8 mouse cellular contexts compared by ENCODE assay signal in the genomic region with DNA sequence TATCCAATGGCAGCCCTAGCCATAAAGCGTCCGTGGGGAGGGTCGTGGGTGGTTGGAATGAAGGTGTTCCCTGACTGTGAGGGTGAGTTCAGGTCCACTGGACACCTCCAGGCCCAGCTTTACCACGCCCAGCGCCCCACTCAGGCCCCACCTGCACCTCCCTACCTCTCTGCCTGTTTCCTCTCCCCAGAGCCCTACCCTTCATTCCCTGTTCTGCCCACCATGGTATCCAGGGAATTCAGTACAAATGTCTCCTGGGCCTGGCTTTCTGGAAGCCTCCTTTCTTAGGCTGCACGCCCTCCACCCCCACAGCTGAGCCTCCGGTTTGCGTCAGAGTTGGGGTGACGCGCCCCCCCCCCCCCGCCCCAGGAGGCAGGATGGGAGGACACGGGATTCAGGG. TPM values are rescaled to one million over a fixed set of nuclear protein-coding genes. Genes with fewer than 3 reads are reported as not detected.
DNase-seq lines count a peak whose midpoint lies in the region; ATAC-seq and TF ChIP-seq lines count a peak whose summit lies in the region.

No protein-coding gene starts in this region.

- WGBS in liver, embryonic 11.5 days, result 19% methylated on average over 10 of the region's 12 CpGs
- 7% methylated on average over 11 of the region's 12 CpGs for WGBS in limb, embryonic 10.5 days
- 12% methylated on average over 10 of the region's 12 CpGs for WGBS in neural tube, embryonic 15.5 days

- no peak for TF ChIP-seq CTCF in embryonic fibroblast, embryonic 13.5 days (IDR thresholded peaks at IDR 0.05; ENCODE audit: borderline replicate concordance, insufficient read depth, low read length)

- peaks cover 37% of the 10 kb centered on the region for H3K27me3 ChIP-seq in liver, embryonic 11.5 days (replicated peaks; ENCODE audit: control insufficient read depth, insufficient read depth, low read length)
- peaks cover 85% of the 10 kb centered on the region for H3K27me3 ChIP-seq in limb, embryonic 10.5 days (ENCODE audit: low read depth, poor library complexity, severe bottlenecking)
- peaks cover 1% of the 10 kb centered on the region; the same call in 1 of the 2 replicates for H3K27me3 ChIP-seq in neural tube, embryonic 15.5 days (replicated peaks)

- DNase-seq in liver, embryonic 11.5 days (ENCODE audit: low spot score), result no peak
- no peak for DNase-seq in liver
- DNase-seq in limb, embryonic 10.5 days (ENCODE audit: low spot score), result no peak
- no peak for DNase-seq in left cerebral cortex, postnatal 10 days (ENCODE audit: extremely low spot score in 1 of 2, low spot score in 2 of 2)

- peak overlapping the region; percentile 63 for H3K4me3 ChIP-seq in liver, embryonic 11.5 days (ENCODE audit: low read depth, low read length)
- peak overlapping the region; percentile 18; the same call in 1 of the 2 replicates for H3K4me3 ChIP-seq in embryonic fibroblast, embryonic 13.5 days (ENCODE audit: insufficient read depth, low read length)
- peak overlapping the region; percentile 56 for H3K4me3 ChIP-seq in limb, embryonic 10.5 days
- H3K4me3 ChIP-seq in neural tube, embryonic 15.5 days (replicated peaks), result peak overlapping the region; percentile 81

- peaks cover 34% of the 10 kb centered on the region for H3K4me1 ChIP-seq in liver, embryonic 11.5 days (replicated peaks; ENCODE audit: control insufficient read depth, insufficient read depth, low read length)
- peaks cover 9% of the 10 kb centered on the region; the same call in 1 of the 2 replicates for H3K4me1 ChIP-seq in embryonic fibroblast, embryonic 13.5 days (ENCODE audit: control insufficient read depth, insufficient read depth, low read length)
- H3K4me1 ChIP-seq in limb, embryonic 10.5 days, result peaks cover 62% of the 10 kb centered on the region
- peaks cover 55% of the 10 kb centered on the region for H3K4me1 ChIP-seq in neural tube, embryonic 15.5 days

- H3K4me2 ChIP-seq in liver, embryonic 11.5 days, result peak overlapping the region; percentile 99
- H3K4me2 ChIP-seq in neural tube, embryonic 15.5 days, result peak overlapping the region; percentile 67

- H3K27ac ChIP-seq in liver, embryonic 11.5 days (ENCODE audit: low read depth, low read length), result no peak overlapping the region
- H3K27ac ChIP-seq in embryonic fibroblast, embryonic 13.5 days (ENCODE audit: insufficient read depth, low read length), result no peak overlapping the region
- H3K27ac ChIP-seq in limb, embryonic 10.5 days, result peak overlapping the region; percentile 73
- H3K27ac ChIP-seq in neural tube, embryonic 15.5 days (replicated peaks), result peak overlapping the region; percentile 92

- no peaks in the 10 kb centered on the region for H3K9me3 ChIP-seq in liver, embryonic 11.5 days (ENCODE audit: control insufficient read depth, low read length)
- H3K9me3 ChIP-seq in limb, embryonic 10.5 days (replicated peaks), result no peaks in the 10 kb centered on the region
- H3K9me3 ChIP-seq in neural tube, embryonic 15.5 days (replicated peaks), result no peaks in the 10 kb centered on the region

- intact Hi-C loops in left cerebral cortex, postnatal 10 days (cut with DNase I), result no loop called here

- H3K9ac ChIP-seq in liver, embryonic 11.5 days (ENCODE audit: low read depth, low read length), result no peak overlapping the region
- peak overlapping the region; percentile 71 for H3K9ac ChIP-seq in neural tube, embryonic 15.5 days (replicated peaks)

- TF ChIP-seq POLR2A in embryonic fibroblast, embryonic 13.5 days (IDR thresholded peaks at IDR 0.05; ENCODE audit: low read depth, low read length), result no peak

- no peak for ATAC-seq in liver, embryonic 11.5 days (replicated peaks; ENCODE audit: low FRiP score)
- peak; percentile 13 for ATAC-seq in neural tube, embryonic 15.5 days (ENCODE audit: low FRiP score)
- ATAC-seq in megakaryocyte-erythroid progenitor cell, adult 5-6 weeks (replicated peaks; ENCODE audit: low FRiP score, low TSS enrichment, poor library complexity, severe bottlenecking), result no peak
- no peak for ATAC-seq in activated CD4-positive, CD25-positive, alpha-beta regulatory T cell, adult 4 months

- H3K36me3 ChIP-seq in liver, embryonic 11.5 days (ENCODE audit: control insufficient read depth, insufficient read depth, low read length), result no peaks in the 10 kb centered on the region
- H3K36me3 ChIP-seq in limb, embryonic 10.5 days, result no peaks in the 10 kb centered on the region
- no peaks in the 10 kb centered on the region for H3K36me3 ChIP-seq in neural tube, embryonic 15.5 days

RNA-seq across cellular contexts. Expression of gene Unc13a, which starts 1.4 kb away (rescaled TPM):
- polyA plus RNA-seq in liver, embryonic 11.5 days (2014; fragmentation: Nextera tagmentation; extraction: Ambion mirVana), result 0.41 and 0.45 TPM in 2 replicates
- 1.9 and 2.6 TPM in 2 replicates for polyA plus RNA-seq in embryonic fibroblast, embryonic 13.5 days (2011; ENCODE audit: insufficient read length, low read depth, missing spikeins)
- polyA plus RNA-seq in limb, embryonic 10.5 days (2016; fragmentation: Nextera tagmentation; extraction: Ambion mirVana), result 0.40 and 0.51 TPM in 2 replicates
- polyA plus RNA-seq in neural tube, embryonic 15.5 days (2015; fragmentation: Nextera tagmentation; extraction: Ambion mirVana), result 18.1 and 22.2 TPM in 2 replicates
- total RNA-seq in left cerebral cortex, postnatal 10 days (2021), result 100 to 1,000 TPM; 279 to 290 TPM
- total RNA-seq in megakaryocyte-erythroid progenitor cell, adult 5-6 weeks (2014; fragmentation: Nextera tagmentation), result 0.26 and 0.64 TPM in 2 replicates
- 0.27 TPM in 1 of 2 replicates, not detected in the other for total RNA-seq in megakaryocyte-erythroid progenitor cell, adult 5-6 weeks (2017)
- polyA plus RNA-seq in activated CD4-positive, CD25-positive, alpha-beta regulatory T cell, adult 4 months (2017; shearing (Covaris generic)), result under 1 TPM; 0.37 to 0.93 TPM

RNA-seq across cellular contexts. Expression of gene Jak3, which starts 5.9 kb away (rescaled TPM):
- 10.1 and 11.0 TPM in 2 replicates for polyA plus RNA-seq in liver, embryonic 11.5 days (2014; fragmentation: Nextera tagmentation; extraction: Ambion mirVana)
- polyA plus RNA-seq in embryonic fibroblast, embryonic 13.5 days (2011; ENCODE audit: insufficient read length, low read depth, missing spikeins), result 5.0 and 6.1 TPM in 2 replicates
- 3.7 and 4.6 TPM in 2 replicates for polyA plus RNA-seq in limb, embryonic 10.5 days (2016; fragmentation: Nextera tagmentation; extraction: Ambion mirVana)
- polyA plus RNA-seq in neural tube, embryonic 15.5 days (2015; fragmentation: Nextera tagmentation; extraction: Ambion mirVana), result 7.4 and 11.5 TPM in 2 replicates
- total RNA-seq in left cerebral cortex, postnatal 10 days (2021), result 1 to 10 TPM; 6.1 to 6.6 TPM
- total RNA-seq in megakaryocyte-erythroid progenitor cell, adult 5-6 weeks (2014; fragmentation: Nextera tagmentation), result 5.2 and 10.4 TPM in 2 replicates
- total RNA-seq in megakaryocyte-erythroid progenitor cell, adult 5-6 weeks (2017), result 1.8 and 4.5 TPM in 2 replicates
- polyA plus RNA-seq in activated CD4-positive, CD25-positive, alpha-beta regulatory T cell, adult 4 months (2017; shearing (Covaris generic)), result 10 to 100 TPM; 18.6 to 41.7 TPM

RNA-seq across cellular contexts. Expression of gene Insl3, which starts 18.8 kb away (rescaled TPM):
- 1.3 and 2.0 TPM in 2 replicates for polyA plus RNA-seq in liver, embryonic 11.5 days (2014; fragmentation: Nextera tagmentation; extraction: Ambion mirVana)
- polyA plus RNA-seq in embryonic fibroblast, embryonic 13.5 days (2011; ENCODE audit: insufficient read length, low read depth, missing spikeins), result 1.4 TPM in 1 of 2 replicates, not detected in the other
- 0.53 and 0.76 TPM in 2 replicates for polyA plus RNA-seq in limb, embryonic 10.5 days (2016; fragmentation: Nextera tagmentation; extraction: Ambion mirVana)
- 1.4 and 2.8 TPM in 2 replicates for polyA plus RNA-seq in neural tube, embryonic 15.5 days (2015; fragmentation: Nextera tagmentation; extraction: Ambion mirVana)
- total RNA-seq in left cerebral cortex, postnatal 10 days (2021), result 1 to 10 TPM; 1.2 to 2.0 TPM
- total RNA-seq in megakaryocyte-erythroid progenitor cell, adult 5-6 weeks (2014; fragmentation: Nextera tagmentation), result 6.4 and 17.6 TPM in 2 replicates
- 0.88 and 4.8 TPM in 2 replicates for total RNA-seq in megakaryocyte-erythroid progenitor cell, adult 5-6 weeks (2017)
- 10 to 100 TPM; 16.4 to 23.9 TPM for polyA plus RNA-seq in activated CD4-positive, CD25-positive, alpha-beta regulatory T cell, adult 4 months (2017; shearing (Covaris generic))

RNA-seq across cellular contexts. Expression of gene B3gnt3, which starts 31.4 kb away (rescaled TPM):
- 2.1 and 2.9 TPM in 2 replicates for polyA plus RNA-seq in liver, embryonic 11.5 days (2014; fragmentation: Nextera tagmentation; extraction: Ambion mirVana)
- polyA plus RNA-seq in embryonic fibroblast, embryonic 13.5 days (2011; ENCODE audit: insufficient read length, low read depth, missing spikeins), result 0.67 and 1.1 TPM in 2 replicates
- polyA plus RNA-seq in limb, embryonic 10.5 days (2016; fragmentation: Nextera tagmentation; extraction: Ambion mirVana), result 0.67 and 1.2 TPM in 2 replicates
- polyA plus RNA-seq in neural tube, embryonic 15.5 days (2015; fragmentation: Nextera tagmentation; extraction: Ambion mirVana), result 0.56 and 1.3 TPM in 2 replicates
- under 1 TPM; 0.26 to 0.41 TPM for total RNA-seq in left cerebral cortex, postnatal 10 days (2021)
- 0.42 and 0.79 TPM in 2 replicates for total RNA-seq in megakaryocyte-erythroid progenitor cell, adult 5-6 weeks (2014; fragmentation: Nextera tagmentation)
- 0.30 and 0.99 TPM in 2 replicates for total RNA-seq in megakaryocyte-erythroid progenitor cell, adult 5-6 weeks (2017)
- polyA plus RNA-seq in activated CD4-positive, CD25-positive, alpha-beta regulatory T cell, adult 4 months (2017; shearing (Covaris generic)), result 1 to 10 TPM; 3.3 to 3.8 TPM

RNA-seq across cellular contexts. Expression of gene Fcho1, which starts 55.3 kb away (rescaled TPM):
- 20.8 and 21.1 TPM in 2 replicates for polyA plus RNA-seq in liver, embryonic 11.5 days (2014; fragmentation: Nextera tagmentation; extraction: Ambion mirVana)
- not detected in 2 replicates for polyA plus RNA-seq in embryonic fibroblast, embryonic 13.5 days (2011; ENCODE audit: insufficient read length, low read depth, missing spikeins)
- 2.2 and 4.3 TPM in 2 replicates for polyA plus RNA-seq in limb, embryonic 10.5 days (2016; fragmentation: Nextera tagmentation; extraction: Ambion mirVana)
- polyA plus RNA-seq in neural tube, embryonic 15.5 days (2015; fragmentation: Nextera tagmentation; extraction: Ambion mirVana), result 81.2 and 85.0 TPM in 2 replicates
- 100 to 1,000 TPM; 139 to 143 TPM for total RNA-seq in left cerebral cortex, postnatal 10 days (2021)
- 183 and 235 TPM in 2 replicates for total RNA-seq in megakaryocyte-erythroid progenitor cell, adult 5-6 weeks (2014; fragmentation: Nextera tagmentation)
- total RNA-seq in megakaryocyte-erythroid progenitor cell, adult 5-6 weeks (2017), result 68.1 and 88.4 TPM in 2 replicates
- 10 to 100 TPM; 55.0 to 72.9 TPM for polyA plus RNA-seq in activated CD4-positive, CD25-positive, alpha-beta regulatory T cell, adult 4 months (2017; shearing (Covaris generic))

Comparison
In these comparisons a context has a peak if more than half of its experiments do, and no peak if none do; other contexts are left out.
1. H3K27ac ChIP-seq: peak in limb, embryonic 10.5 days (single experiment) and neural tube, embryonic 15.5 days (single experiment); none in liver, embryonic 11.5 days (single experiment) and embryonic fibroblast, embryonic 13.5 days (single experiment).
2. H3K4me3 ChIP-seq: peak in every context shown above with its lines; median percentile 81 in neural tube, embryonic 15.5 days; 63 in liver, embryonic 11.5 days; 56 in limb, embryonic 10.5 days; 18 in embryonic fibroblast, embryonic 13.5 days.